Mouse (Mus musculus) gastrocnemius, postnatal 14 days (tissue): ENCODE results near the gene Fmnl1. TPM values are rescaled to one million over a fixed set of nuclear protein-coding genes. Genes with fewer than 3 reads are reported as not detected.
A peak's percentile ranks its signal among the peaks of the same experiment; 100 is the strongest.

Experiments used
- DNase-seq: peaks from one replicate; pipeline ENCODE4 v3.0.0; 2021; ENCODE audit warnings: mixed read lengths
- intact Hi-C: fragments of 180-260 bp; cut with DNase I; formaldehyde crosslinking; loops from one replicate; pipeline ENCODE4 v1.15.1; 2025; ENCODE audit warnings: low total_unique reads
- total RNA-seq, 2 experiments: library from RNA; stranded (reverse); gene quantifications; 2 replicates each; pipeline ENCODE4 v1.2.3; 2021

The Fmnl1 gene
- total RNA-seq, 2 experiments from 2014 or later: 6.7 to 7.3 TPM

- intact Hi-C loops: loop anchor here (5.0 kb wide), 2 partner anchors 37 to 57 kb away; partner anchors contain the start of genes Acbd4 and Plcd3
Observed at GRCm38 (mm10) chr11:103158621-103159478, 12.1 kb upstream of the Fmnl1 start.

GRCm38 (mm10) chr11:103160738-103161137 is 10.2 kb upstream of the Fmnl1 start:
- intact Hi-C loops: no loop called here
- DNase-seq: no peak

More at GRCm38 (mm10) chr11:103158621-103159478, 12.1 kb upstream of the Fmnl1 start:
- peak; percentile 97 for DNase-seq

- DNase-seq: no peak
- intact Hi-C loops: no loop called here
Observed at GRCm38 (mm10) chr11:103161449-103161848, 9.5 kb upstream of the Fmnl1 start.

GRCm38 (mm10) chr11:103162132-103162531 is 8.8 kb upstream of the Fmnl1 start:
- intact Hi-C loops: no loop called here
- no peak for DNase-seq

- intact Hi-C loops: no loop called here
- peak; percentile 2 for DNase-seq
Observed at GRCm38 (mm10) chr11:103164391-103164790, 6.5 kb upstream of the Fmnl1 start.

GRCm38 (mm10) chr11:103168690-103169390 is 2.1 kb upstream of the Fmnl1 start:
- peak; percentile 58 for DNase-seq
- intact Hi-C loops: no loop called here

GRCm38 (mm10) chr11:103169664-103170063 is 1.2 kb upstream of the Fmnl1 start:
- DNase-seq: no peak
- intact Hi-C loops: loop anchor here (5.0 kb wide), 1 partner anchor 158 kb away; no protein-coding TSS in a partner anchor

GRCm38 (mm10) chr11:103170111-103170493 is 805 bp upstream of the Fmnl1 start:
- intact Hi-C loops: loop anchor here (5.0 kb wide), 1 partner anchor 157 kb away; no protein-coding TSS in a partner anchor
- DNase-seq: peak; percentile 4

GRCm38 (mm10) chr11:103171286-103171620 is 346 bp downstream of the Fmnl1 start:
- intact Hi-C loops: loop anchor here (5.0 kb wide), 1 partner anchor 156 kb away; no protein-coding TSS in a partner anchor
- no peak for DNase-seq

- intact Hi-C loops: loop anchor here (5.0 kb wide), 1 partner anchor 155 kb away; no protein-coding TSS in a partner anchor
- peak; percentile 21 for DNase-seq
Observed at GRCm38 (mm10) chr11:103171703-103172391, 940 bp downstream of the Fmnl1 start.

- intact Hi-C loops: loop anchor here (5.0 kb wide), 1 partner anchor 155 kb away; no protein-coding TSS in a partner anchor
- peak; percentile 2 for DNase-seq
Observed at GRCm38 (mm10) chr11:103172392-103173040, 1.6 kb downstream of the Fmnl1 start.

- intact Hi-C loops: loop anchor here (5.0 kb wide), 1 partner anchor 154 kb away; no protein-coding TSS in a partner anchor
- DNase-seq: peak; percentile 3
Observed at GRCm38 (mm10) chr11:103173041-103173770, 2.3 kb downstream of the Fmnl1 start.

GRCm38 (mm10) chr11:103173771-103174344 is 3.0 kb downstream of the Fmnl1 start:
- intact Hi-C loops: loop anchor here (5.0 kb wide), 1 partner anchor 153 kb away; no protein-coding TSS in a partner anchor
- peak; percentile 4 for DNase-seq

GRCm38 (mm10) chr11:103174411-103174832 is 3.5 kb downstream of the Fmnl1 start:
- peak; percentile 3 for DNase-seq
- intact Hi-C loops: loop anchor here (5.0 kb wide), 1 partner anchor 153 kb away; no protein-coding TSS in a partner anchor

GRCm38 (mm10) chr11:103174891-103175391 is 4.0 kb downstream of the Fmnl1 start:
- intact Hi-C loops: loop anchor here (5.0 kb wide), 1 partner anchor 152 kb away; no protein-coding TSS in a partner anchor
- DNase-seq: peak; percentile 23

- peak; percentile 44 for DNase-seq
- intact Hi-C loops: no loop called here
Observed at GRCm38 (mm10) chr11:103175688-103176442, 5.0 kb downstream of the Fmnl1 start.

- no peak for DNase-seq
- intact Hi-C loops: no loop called here
Observed at GRCm38 (mm10) chr11:103176510-103176909, 5.6 kb downstream of the Fmnl1 start.
